Mouse (Mus musculus) kidney, embryonic 14.5 days (tissue): ENCODE results near the gene Bclaf1. TPM values are rescaled to one million over a fixed set of nuclear protein-coding genes. Genes with fewer than 3 reads are reported as not detected.
A peak's percentile ranks its signal among the peaks of the same experiment; 100 is the strongest.

ENCODE experiments used
- ATAC-seq: fragments of 200-750 bp; cut with Nextera tagmentation; 2 replicates; pipeline ENCODE4 v1.8.0; 2017; ENCODE audit warnings: moderate number of reproducible peaks, mild to moderate bottlenecking, moderate TSS enrichment, moderate library complexity; ENCODE audit not compliant: low FRiP score, low TSS enrichment
- H3K27ac ChIP-seq: fragments of 300-500 bp; sonication (generic); 2 replicates; pipeline ENCODE4 v1.5.1; 2014; ENCODE audit warnings: low read depth, mild to moderate bottlenecking, low read length, moderate library complexity, mixed read lengths
- H3K27me3 ChIP-seq: fragments of 300-500 bp; sonication (generic); 2 replicates; pipeline ENCODE4 v1.6.1; 2014; ENCODE audit warnings: mild to moderate bottlenecking, low read length; ENCODE audit not compliant: control insufficient read depth, insufficient read depth
- H3K36me3 ChIP-seq: fragments of 300-500 bp; sonication (generic); 2 replicates; pipeline ENCODE4 v1.6.1; 2014; ENCODE audit warnings: low read length, mixed read lengths; ENCODE audit not compliant: control insufficient read depth, insufficient read depth
- H3K4me1 ChIP-seq: fragments of 300-500 bp; sonication (generic); 2 replicates; pipeline ENCODE4 v1.6.1; 2014; ENCODE audit warnings: low read length, mixed read lengths; ENCODE audit not compliant: control insufficient read depth, insufficient read depth
- H3K4me2 ChIP-seq: fragments of 300-500 bp; sonication (generic); replicated peaks from 2 replicates; pipeline ENCODE4 v1.6.1; 2014; ENCODE audit warnings: low read depth, mild to moderate bottlenecking, low read length
- H3K4me3 ChIP-seq: fragments of 300-500 bp; sonication (generic); 2 replicates; pipeline ENCODE4 v1.5.1; 2014; ENCODE audit warnings: mild to moderate bottlenecking, low read length
- H3K9ac ChIP-seq: fragments of 300-500 bp; sonication (generic); 2 replicates; pipeline ENCODE4 v1.6.1; 2014; ENCODE audit warnings: low read depth, mild to moderate bottlenecking, low read length, moderate library complexity
- H3K9me3 ChIP-seq: fragments of 300-500 bp; sonication (generic); 2 replicates; pipeline ENCODE4 v1.6.1; 2016; ENCODE audit warnings: low read length; ENCODE audit not compliant: control insufficient read depth
- WGBS: fragments of 180-500 bp; shearing (Covaris S2); extraction: QIAGEN DNeasy Blood & Tissue Kit; methylation state at CpG from one replicate; pipeline ENCODE4 v1.1.7; 2014; 5-methylcytosine and 5-hydroxymethylcytosine counted together
- polyA plus RNA-seq: library from polyadenylated mRNA; unstranded; fragments of >200 nt; fragmentation: Nextera tagmentation; extraction: Ambion mirVana; gene quantifications from 2 replicates; pipeline ENCODE4 v1.2.1, GENCODE M21; 2014

Gene Bclaf1
- polyA plus RNA-seq, 1 experiment from 2014 or later: 168 TPM

DNA sequence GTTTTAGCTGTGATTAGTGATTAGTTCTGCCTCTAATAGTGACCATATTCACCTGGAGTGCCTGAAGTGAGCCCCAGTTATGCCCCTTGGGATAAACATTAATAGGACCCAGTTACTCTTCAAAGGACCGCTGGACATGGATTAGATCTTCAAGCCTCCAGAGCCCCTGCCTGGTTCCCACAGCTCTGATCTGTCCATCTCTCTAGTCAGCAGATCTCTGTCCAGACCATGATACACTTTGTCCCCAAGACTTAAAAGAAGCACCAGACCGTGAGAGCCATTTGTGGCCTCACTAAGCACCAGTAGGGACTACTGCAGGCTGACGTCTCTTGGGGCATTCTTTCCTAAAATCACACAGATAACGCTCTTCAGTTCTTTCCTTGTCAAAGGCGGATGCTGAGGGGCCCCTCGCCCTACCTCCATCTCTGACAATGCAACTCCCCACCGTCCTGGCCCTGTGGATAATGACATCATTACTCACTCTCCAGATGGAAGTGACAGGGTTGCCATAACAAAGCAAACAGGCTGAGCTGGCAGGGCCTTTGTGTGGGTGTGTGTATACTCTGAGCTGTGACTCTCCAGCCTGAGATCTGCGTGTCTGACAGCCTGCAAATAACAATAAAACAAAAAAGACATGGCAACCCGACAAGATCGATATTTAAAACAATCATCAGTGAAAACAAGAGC lies 26.8 kb upstream of the Bclaf1 start:
- H3K4me2 ChIP-seq: no peak overlapping the region
- WGBS: 19% methylated on average over 10 of the region's 10 CpGs
- H3K4me1 ChIP-seq: peaks cover 3% of the 10 kb centered on the region
- no peaks in the 10 kb centered on the region for H3K27me3 ChIP-seq
- no peaks in the 10 kb centered on the region for H3K9me3 ChIP-seq
- no peaks in the 10 kb centered on the region for H3K36me3 ChIP-seq
- no peak overlapping the region for H3K9ac ChIP-seq
- H3K27ac ChIP-seq: 0 out of 2 replicates have a peak overlapping the region, but pooled peaks have one; percentile 19
- H3K4me3 ChIP-seq: no peak overlapping the region
- peak; percentile 77; the same call in 1 of the 2 replicates for ATAC-seq

- ATAC-seq: 0 out of 2 replicates have a peak, but pooled peaks have one; percentile 36
- Histone ChIP-seq H3K4me3 (no peak overlapping the region), H3K27ac (0 out of 2 replicates have a peak overlapping the region, but pooled peaks have one; percentile 19), H3K9me3 (no peaks in the 10 kb centered on the region), H3K36me3 (no peaks in the 10 kb centered on the region), H3K9ac (no peak overlapping the region), H3K4me1 (peaks cover 5% of the 10 kb centered on the region), H3K4me2 (no peak overlapping the region; the same call in 1 of the 2 replicates), H3K27me3 (no peaks in the 10 kb centered on the region)
- WGBS: 37% methylated on average over 15 of the region's 15 CpGs
Observed at GRCm38 (mm10) chr10:20285994-20286836, 26.1 kb upstream of the Bclaf1 start.

GRCm38 (mm10) chr10:20287369-20287768 lies 24.9 kb upstream of the Bclaf1 start:
- WGBS: 53% methylated on average over 6 of the region's 6 CpGs
- H3K9me3 ChIP-seq: no peaks in the 10 kb centered on the region
- H3K4me3 ChIP-seq: no peak overlapping the region
- ATAC-seq: no peak
- H3K9ac ChIP-seq: no peak overlapping the region
- no peaks in the 10 kb centered on the region for H3K36me3 ChIP-seq
- H3K4me1 ChIP-seq: peaks cover 5% of the 10 kb centered on the region
- no peak overlapping the region for H3K4me2 ChIP-seq
- no peaks in the 10 kb centered on the region for H3K27me3 ChIP-seq
- no peak overlapping the region for H3K27ac ChIP-seq

DNA sequence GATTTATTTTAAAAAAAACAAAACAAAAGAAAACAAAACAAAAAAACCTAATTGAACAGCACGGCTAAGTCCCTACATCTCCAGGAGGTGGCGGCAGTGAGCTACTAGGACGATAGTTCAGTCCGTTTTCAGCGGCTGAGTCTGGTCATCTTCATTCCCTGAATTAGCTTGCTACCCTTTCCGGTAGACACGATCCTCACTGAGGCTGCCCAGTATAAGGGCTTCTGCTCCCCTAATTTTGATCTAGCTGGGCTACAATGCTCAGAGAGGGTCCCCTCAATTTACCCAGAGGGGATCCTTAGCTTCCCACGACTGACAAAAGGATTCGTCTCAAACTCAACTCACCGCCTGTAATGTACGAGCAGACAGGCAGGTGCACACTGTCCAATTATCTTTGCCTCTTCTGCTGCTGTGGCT lies 21.8 kb upstream of the Bclaf1 start:
- Histone ChIP-seq H3K4me1 (peaks cover 5% of the 10 kb centered on the region), H3K9me3 (no peaks in the 10 kb centered on the region), H3K36me3 (no peaks in the 10 kb centered on the region), H3K4me2 (peak overlapping the region; percentile 40), H3K27me3 (no peaks in the 10 kb centered on the region), H3K4me3 (peak overlapping the region; percentile 16; the same call in 1 of the 2 replicates), H3K9ac (peak overlapping the region; percentile 31; the same call in 1 of the 2 replicates), H3K27ac (no peak overlapping the region)
- peak; percentile 59; the same call in 1 of the 2 replicates for ATAC-seq
- WGBS: 20% methylated on average over 11 of the region's 11 CpGs

DNA sequence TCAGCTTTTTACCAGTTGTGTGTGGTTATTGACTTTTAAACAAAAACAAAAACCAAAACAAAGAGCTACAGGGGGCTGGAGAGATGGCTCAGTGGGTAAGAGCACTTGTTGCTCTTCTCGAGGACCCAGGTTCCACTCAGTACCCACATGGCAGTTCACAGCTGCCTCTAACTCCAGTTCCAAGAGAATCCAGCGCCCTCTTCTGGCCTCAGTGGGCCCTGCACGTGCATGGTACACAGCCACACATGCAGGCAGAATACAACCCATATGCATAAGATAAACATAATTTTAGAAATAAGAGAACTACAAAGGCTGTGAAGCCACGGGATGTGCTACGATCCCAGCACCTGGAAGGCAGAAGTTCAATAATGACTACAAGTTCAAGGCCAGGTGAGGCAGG lies 16.3 kb upstream of the Bclaf1 start:
- H3K27ac ChIP-seq: no peak overlapping the region

GRCm38 (mm10) chr10:20298152-20298920 lies 13.9 kb upstream of the Bclaf1 start:
- 57% methylated on average over 3 of the region's 3 CpGs for whole genome bisulfite sequencing
- H3K4me1 ChIP-seq: no peaks in the 10 kb centered on the region
- H3K4me3 ChIP-seq: no peak overlapping the region
- no peak overlapping the region for H3K4me2 ChIP-seq
- no peaks in the 10 kb centered on the region for H3K9me3 ChIP-seq
- H3K36me3 ChIP-seq: no peaks in the 10 kb centered on the region
- H3K27me3 ChIP-seq: no peaks in the 10 kb centered on the region
- no peak for ATAC-seq
- no peak overlapping the region for H3K9ac ChIP-seq
- H3K27ac ChIP-seq: no peak overlapping the region

More for the DNA sequence above, 16.3 kb upstream of the Bclaf1 start:
- Histone ChIP-seq H3K9ac (no peak overlapping the region), H3K9me3 (no peaks in the 10 kb centered on the region), H3K4me1 (no peaks in the 10 kb centered on the region), H3K36me3 (no peaks in the 10 kb centered on the region), H3K4me3 (no peak overlapping the region), H3K27me3 (no peaks in the 10 kb centered on the region), H3K4me2 (no peak overlapping the region)
- no peak for ATAC-seq
- 73% methylated on average over 5 of the region's 5 CpGs for WGBS

DNA sequence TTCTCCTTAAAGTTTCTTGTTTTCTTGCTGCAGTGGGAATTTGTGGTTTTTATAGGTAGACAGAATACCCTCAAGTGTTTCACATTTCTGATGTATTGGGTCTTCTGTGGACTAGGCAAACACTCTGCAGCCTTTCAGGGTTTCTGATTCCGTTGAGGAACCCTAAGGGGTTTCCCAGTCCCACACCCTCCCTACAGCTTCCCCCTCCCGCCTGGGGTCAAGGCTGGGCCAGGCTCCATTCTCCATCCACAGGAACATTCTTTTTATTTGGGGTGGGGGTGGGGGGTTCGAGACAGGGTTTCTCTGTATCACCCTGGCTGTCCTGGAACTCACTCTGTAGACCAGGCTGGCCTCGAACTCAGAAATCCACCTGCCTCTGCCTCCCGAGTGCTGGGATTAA lies 13.2 kb upstream of the Bclaf1 start:
- Histone ChIP-seq H3K4me3 (no peak overlapping the region), H3K27me3 (no peaks in the 10 kb centered on the region), H3K4me1 (no peaks in the 10 kb centered on the region), H3K36me3 (no peaks in the 10 kb centered on the region), H3K4me2 (no peak overlapping the region), H3K9ac (no peak overlapping the region), H3K27ac (no peak overlapping the region), H3K9me3 (no peaks in the 10 kb centered on the region)
- ATAC-seq: no peak
- 65% methylated on average over 5 of the region's 5 CpGs for WGBS

GRCm38 (mm10) chr10:20310969-20311769 lies 1.1 kb upstream of the Bclaf1 start:
- no peaks in the 10 kb centered on the region for H3K27me3 ChIP-seq
- peak overlapping the region; percentile 77 for H3K4me2 ChIP-seq
- WGBS: 44% methylated on average over 11 of the region's 11 CpGs
- H3K36me3 ChIP-seq: peaks cover 4% of the 10 kb centered on the region; the same call in 1 of the 2 replicates
- H3K9me3 ChIP-seq: no peaks in the 10 kb centered on the region
- H3K27ac ChIP-seq: peak overlapping the region; percentile 100
- H3K9ac ChIP-seq: peak overlapping the region; percentile 97
- peaks cover 15% of the 10 kb centered on the region; the same call in 1 of the 2 replicates for H3K4me1 ChIP-seq
- peak overlapping the region; percentile 86 for H3K4me3 ChIP-seq
- ATAC-seq: no peak
